Mouse (Mus musculus) thymus, postnatal 10 days (tissue): Measurements from ENCODE around the gene Cxcl16.
"Not testable (repeated sequence)": the region's sequence is repeated elsewhere in the genome, so short reads cannot be mapped to it uniquely, and the experiment has no call there.

ENCODE experiments used
- DNase-seq, 2 experiments: peaks; one replicate each; pipeline ENCODE4 v3.0.0; 2021; ENCODE audit warnings: low spot score in 2 of 2

Cxcl16 gene

DNA sequence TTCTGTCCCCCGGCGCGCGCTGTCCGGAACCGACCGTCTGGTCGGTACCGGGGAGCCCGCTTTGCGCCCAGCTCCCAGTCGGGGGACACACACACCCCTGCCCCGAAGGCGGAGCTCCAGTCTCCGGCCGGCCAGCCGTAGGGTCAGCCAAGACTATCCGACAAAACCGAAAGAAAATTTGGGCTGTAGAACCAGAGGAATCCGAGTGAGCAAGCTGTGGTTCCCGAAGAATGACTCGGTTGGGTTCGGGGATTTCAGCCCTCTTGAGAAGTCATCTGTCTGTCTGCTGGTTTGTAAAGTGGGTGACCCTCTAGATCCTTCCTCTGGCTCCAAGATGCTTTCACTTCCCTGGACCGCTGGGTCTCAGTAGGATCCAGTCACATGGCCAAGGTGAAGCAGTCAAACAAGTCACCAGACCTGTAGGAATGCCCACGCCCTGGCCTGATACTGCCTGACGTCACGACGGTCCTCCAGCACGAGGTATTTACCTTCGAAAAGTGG lies at the start of gene Cxcl16:
Gene Cxcl16, minus strand, starts transcription at position 384 of the 501 bp plus-strand sequence.
- DNase-seq: no peak

GRCm38 (mm10) chr11:70506962-70507515 lies 47.3 kb upstream of the Cxcl16 start:
- peak; percentile 37 to 56 for DNase-seq

DNA sequence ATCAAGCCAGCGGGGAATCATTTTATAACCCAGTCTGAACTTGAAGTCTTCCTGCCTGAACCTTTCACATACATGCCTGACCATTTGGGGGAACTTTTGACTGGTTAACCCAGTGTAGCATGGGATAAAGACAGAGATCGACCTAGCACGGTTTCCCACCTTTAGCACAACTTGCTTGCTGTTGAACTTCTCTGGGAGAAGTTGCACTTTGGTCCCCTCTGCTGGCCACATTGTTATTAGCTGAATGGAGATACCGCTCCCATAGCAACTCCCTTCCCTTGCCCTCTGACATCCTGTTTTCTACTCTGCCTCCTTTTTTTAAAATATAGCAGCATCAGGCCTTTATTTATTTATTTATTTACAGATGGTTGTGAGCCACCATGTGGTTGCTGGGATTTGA lies 46.6 kb upstream of the Cxcl16 start:
- DNase-seq: peak; percentile 79 to 85

GRCm38 (mm10) chr11:70504970-70505369 lies 45.2 kb upstream of the Cxcl16 start, which contains the start of gene Tm4sf5:
Gene Tm4sf5, plus strand, starts transcription at chr11:70505244.
- DNase-seq: no peak

GRCm38 (mm10) chr11:70502018-70502417 lies 42.2 kb upstream of the Cxcl16 start:
- no peak for DNase-seq

GRCm38 (mm10) chr11:70500476-70500812 lies 40.7 kb upstream of the Cxcl16 start:
- DNase-seq: no peak

DNA sequence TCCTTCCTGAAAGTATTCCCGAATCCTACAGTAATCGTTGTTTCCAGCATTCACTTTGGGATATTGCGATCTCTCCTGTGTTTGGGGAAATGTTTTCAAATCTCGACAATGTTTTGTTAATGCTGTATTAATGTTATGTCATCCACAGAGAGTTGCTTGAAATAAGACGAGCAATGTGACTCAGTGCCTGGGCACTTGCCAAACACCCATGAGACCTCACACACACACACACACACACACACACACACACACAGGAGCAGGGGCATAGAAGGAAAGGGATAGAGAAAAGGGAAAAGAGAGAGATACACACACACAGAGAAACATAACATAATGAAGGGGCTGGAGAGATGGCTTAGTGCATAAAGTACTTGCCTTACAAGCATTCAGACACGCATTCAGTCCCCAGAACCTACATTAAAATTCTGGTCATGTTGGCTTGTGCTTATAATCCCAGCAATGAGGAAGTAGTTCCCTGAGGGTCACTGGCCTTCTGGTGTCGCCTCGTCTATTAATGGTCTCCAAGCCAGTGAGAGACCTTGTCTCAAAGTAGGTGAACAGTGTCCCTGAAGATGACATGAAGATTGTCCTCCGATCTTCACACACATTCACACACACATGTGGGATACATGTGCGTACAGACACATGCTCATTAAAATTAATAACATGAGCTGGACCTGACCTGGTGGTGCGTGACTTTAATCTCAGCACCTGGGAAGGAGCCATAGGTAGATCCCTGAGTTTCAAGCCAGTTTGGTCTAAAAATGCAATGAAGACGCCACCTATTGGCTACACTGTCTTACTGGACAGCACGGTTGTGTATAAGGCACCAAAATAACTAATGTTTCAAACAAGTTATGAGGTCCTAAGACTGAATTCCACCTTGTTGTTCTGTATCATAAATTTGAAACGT lies 40.0 kb upstream of the Cxcl16 start:
- DNase-seq: no peak

- DNase-seq: no peak
Measured at GRCm38 (mm10) chr11:70489684-70490083, 29.9 kb upstream of the Cxcl16 start.

DNA sequence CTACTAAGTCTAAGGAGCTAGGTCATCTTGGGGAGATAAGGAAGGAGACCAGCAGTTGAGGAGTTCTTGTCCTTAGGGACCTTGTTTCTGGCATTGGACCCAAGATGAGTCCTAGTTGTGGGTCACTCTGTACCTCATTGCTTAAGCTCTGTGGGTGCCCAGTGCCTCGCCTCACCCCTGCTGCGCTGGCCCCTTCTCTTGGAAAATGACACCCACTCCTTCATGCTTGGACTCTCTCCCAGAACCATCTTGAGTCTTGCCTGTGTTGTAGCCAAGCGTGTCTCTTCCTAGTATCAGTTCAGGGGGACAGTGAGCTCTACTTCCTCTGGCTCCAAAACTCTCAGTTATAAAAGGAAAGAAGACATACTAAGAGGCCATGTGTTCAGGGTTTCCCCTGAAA lies 29.4 kb upstream of the Cxcl16 start:
- DNase-seq: no peak

- DNase-seq: no peak
Measured at GRCm38 (mm10) chr11:70487816-70488215, 28.0 kb upstream of the Cxcl16 start.

DNA sequence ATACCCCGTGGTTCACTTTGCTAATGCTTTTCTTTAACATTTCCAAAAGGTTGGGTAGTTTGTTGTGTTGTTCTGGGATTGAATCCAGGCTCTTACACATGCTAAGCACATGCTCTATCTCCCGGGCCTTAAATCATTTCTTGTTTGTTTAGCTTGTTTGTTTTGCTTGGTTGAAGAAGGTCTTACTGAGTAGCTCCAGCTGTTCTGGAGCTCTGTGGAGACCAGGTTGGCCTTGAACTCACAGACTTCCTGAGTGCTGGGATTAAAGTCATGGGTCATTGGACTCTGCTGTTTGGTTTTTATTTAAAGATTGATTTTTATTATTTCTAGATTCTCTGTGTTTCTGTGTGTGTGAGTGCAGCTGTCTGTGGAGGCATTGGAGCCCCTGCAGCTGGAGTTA lies 25.7 kb upstream of the Cxcl16 start:
- no peak for DNase-seq

DNA sequence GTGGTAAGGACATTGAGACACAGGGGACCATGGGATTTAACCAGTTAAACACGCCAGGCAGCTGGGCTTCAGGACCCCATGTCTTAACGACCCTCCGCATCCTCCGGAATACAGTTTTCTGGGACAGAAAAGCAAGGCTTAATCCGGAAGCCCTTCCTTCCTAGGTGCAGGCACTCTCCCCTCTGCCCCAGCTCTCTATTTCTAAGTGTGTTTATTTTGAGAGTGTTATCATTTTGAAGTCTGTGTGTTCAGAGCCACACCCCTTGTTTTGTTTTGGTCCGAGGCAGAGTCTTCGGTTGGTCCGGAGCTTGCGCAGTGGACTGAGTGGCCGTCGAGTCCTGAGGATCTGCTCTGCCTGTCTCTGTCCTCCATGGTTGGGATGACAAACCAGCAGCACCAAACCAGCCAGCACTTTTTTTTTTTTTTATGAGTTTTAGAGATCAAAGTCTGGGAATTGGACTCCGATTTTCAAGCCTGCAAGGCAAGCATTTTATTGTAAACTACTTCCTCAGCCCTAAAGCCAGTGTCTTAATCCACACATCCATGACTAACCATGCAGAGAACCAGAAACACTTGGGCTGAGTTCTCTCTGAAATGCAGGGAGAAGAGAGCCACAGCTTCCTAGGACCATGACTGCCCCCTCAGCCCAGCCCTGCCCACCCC lies 15.2 kb upstream of the Cxcl16 start:
- no peak for DNase-seq

GRCm38 (mm10) chr11:70473291-70473690 lies 13.5 kb upstream of the Cxcl16 start:
- DNase-seq: not testable (repeated sequence)

- no peak for DNase-seq
Measured at GRCm38 (mm10) chr11:70472716-70473115, 12.9 kb upstream of the Cxcl16 start.

DNA sequence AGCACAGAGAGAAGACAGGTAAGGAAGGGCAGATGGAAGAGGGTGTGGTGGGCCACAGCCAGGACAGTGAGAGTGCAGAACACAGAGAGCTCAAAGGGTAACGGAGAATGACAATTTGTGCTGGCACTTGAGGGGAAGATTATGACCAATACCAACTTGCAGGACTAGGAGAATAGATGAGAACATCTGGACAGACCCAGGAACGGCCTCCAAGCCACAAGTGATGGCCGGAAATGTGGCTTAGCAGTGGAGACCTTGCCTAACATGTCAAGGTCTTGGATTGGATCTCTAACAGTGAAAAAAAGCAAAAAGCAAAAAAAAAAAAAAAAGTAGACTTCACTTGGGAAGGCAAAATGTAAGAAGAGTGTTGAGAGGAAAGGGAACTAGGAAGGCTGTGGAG lies 10.0 kb upstream of the Cxcl16 start:
- DNase-seq: no peak

DNA sequence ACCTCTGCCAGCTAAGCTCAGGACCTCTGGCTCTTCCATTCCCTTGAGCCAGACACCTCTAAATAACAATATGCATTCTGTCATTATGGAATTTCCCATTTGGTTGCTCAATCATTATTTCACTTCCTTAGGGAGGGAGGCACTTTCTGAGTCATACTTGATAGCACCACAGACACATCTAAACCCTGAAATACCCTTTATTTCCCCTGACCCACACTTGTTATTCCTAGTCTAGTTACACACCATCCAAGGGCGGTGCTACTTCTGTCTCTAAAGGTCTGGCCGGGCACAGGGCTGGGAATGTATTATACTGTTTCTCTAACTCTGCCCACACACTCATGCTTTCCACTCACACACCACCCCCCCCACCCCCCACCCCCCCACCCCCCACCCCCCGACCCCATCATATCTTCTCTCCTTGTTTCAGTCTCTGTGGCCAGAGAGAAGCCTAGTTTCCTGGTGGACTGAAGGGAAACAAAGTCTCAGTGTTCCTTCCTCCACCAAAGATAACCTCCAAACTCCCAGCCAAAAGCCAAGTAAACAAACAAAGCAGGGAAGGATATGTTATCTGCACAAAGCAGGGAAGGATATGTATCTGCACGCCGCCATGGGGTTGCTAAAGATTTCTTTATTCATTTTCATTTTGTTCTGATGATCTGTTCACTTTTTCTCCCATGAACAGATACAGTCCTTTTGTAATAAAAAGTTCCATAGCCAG lies 8.3 kb upstream of the Cxcl16 start:
- DNase-seq: no peak

DNA sequence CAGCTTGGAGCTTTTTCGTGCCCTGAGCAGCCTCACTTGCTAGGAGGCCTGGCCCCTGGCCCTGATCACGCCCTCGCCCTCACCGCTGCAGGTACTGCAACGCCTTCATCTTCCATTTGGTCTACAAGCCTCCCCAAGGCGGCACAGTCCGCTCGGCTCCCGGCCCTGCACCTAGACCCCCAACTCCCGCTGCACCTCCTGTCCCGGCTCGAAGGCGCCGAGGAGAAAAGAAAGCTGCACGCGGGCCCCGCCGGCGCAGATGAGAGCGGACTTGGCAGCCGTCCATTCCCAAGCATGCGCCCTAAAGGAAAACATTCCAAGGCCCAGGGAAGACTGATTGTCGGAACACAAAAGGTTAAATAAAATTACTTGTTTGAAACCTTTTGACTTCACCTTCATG lies 6.0 kb upstream of the Cxcl16 start:
- DNase-seq: no peak

- DNase-seq: no peak
Measured at GRCm38 (mm10) chr11:70465211-70465610, 5.4 kb upstream of the Cxcl16 start.

GRCm38 (mm10) chr11:70463970-70464369 lies 4.2 kb upstream of the Cxcl16 start:
- DNase-seq: no peak

- DNase-seq: no peak
Measured at GRCm38 (mm10) chr11:70458688-70459600, 840 bp downstream of the Cxcl16 start, which contains the start of gene Zmynd15. Gene Zmynd15, plus strand, starts transcription at chr11:70459433.
